Mouse (Mus musculus) G1E (cell line): ENCODE measurements around the gene Ptprg.

ENCODE experiments used
- CTCF ChIP-seq: IDR thresholded peaks from 2 replicates; pipeline ENCODE4 v1.5.1; 2012; ENCODE audit warnings: low read depth, low read length, inconsistent platforms, mixed read lengths
- GATA1 ChIP-seq: IDR thresholded peaks from 2 replicates; pipeline ENCODE4 v1.6.1; 2012; ENCODE audit warnings: borderline replicate concordance, low read length, inconsistent platforms, mixed read lengths
- GATA2 ChIP-seq: IDR thresholded peaks from 2 replicates; pipeline ENCODE4 v1.6.1; 2012; ENCODE audit warnings: low read depth, low read length, inconsistent platforms, borderline replicate concordance
- POLR2AphosphoS5 ChIP-seq: IDR thresholded peaks from 2 replicates; pipeline ENCODE4 v1.6.1; 2012; ENCODE audit warnings: low read depth, low read length, inconsistent platforms; ENCODE audit not compliant: insufficient replicate concordance

DNA sequence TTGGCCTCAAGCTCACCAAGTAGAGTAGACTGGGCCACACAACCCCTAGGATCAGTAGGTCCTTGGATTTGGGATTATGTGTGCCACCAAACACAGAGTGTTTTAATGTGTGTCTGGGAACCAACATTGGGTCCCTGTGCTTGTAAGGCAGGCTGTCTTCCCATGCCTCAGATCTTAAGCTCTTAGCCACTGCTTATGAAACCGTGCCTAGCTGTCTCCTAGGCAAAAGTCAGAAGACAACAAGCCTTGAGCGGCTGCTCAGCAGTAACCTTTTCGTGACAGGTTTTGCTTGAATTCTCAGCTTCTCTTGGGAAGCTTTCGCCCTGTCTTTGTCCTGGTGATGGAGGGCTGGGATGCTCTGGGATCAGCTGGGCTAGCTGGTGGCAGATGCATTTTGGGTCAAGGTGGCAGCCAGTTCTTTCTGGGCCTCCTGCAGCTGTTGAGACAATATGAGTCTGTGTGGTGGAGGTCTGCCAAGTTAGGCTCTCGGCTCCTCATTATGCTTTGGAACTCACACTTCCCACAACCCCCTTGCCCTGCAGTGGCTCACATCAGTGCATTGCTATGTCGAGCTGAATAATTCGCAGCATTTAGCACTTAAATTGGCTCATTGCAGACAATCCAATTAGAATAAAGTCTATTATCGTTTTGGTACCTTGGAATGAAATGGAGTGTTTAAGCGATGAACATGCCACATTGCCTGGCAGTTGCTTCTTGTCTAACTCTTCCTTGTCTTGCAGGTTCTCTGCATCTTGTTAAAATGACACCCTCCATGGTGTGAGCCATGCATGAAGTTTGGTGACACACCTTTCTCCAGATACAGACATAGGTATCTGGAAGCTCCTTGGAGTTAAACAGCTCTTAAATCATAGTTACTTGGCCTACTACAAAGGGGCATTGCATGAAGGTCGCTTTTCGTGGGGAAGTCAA lies 321.9 kb downstream of the Ptprg start:
- TF ChIP-seq CTCF (no peak), GATA2 (no peak), POLR2AphosphoS5 (no peak), GATA1 (no peak)
